Mouse (Mus musculus): ENCODE data around the gene Cd3e. TPM values are rescaled to one million over a fixed set of nuclear protein-coding genes. Genes with fewer than 3 reads are reported as not detected.
"Not testable (repeated sequence)": the region's sequence is repeated elsewhere in the genome, so short reads cannot be mapped to it uniquely, and the experiment has no call there.

Gene Cd3e
- total RNA-seq, 2 experiments from 2014 or later, result 2.0 to 2.4 TPM

DNA sequence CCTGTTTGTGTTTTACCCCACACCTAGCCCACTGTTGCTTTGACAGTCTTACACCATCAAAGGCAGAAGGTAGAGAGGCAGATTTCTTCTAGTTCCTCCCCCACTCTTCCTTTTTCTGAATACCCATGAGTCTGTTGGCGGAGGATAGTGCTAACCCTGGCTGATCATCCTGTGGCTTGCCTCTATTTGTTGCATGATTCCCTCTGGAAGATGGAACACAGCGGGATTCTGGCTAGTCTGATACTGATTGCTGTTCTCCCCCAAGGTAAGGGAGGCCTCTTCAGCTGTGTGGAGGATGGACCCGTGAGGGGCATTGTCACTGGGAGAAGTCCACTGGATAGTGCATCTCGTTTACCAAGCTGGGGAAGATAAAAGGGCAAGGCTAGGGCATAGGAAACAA is 27.8 kb downstream of the Cd3e start, which contains the start of gene Cd3d:
Gene Cd3d (plus strand): TSS at position 111 of the 400 bp plus-strand sequence.
- no peak for DNase-seq
- intact Hi-C loops (cut with DNase I), result no loop called here

DNA sequence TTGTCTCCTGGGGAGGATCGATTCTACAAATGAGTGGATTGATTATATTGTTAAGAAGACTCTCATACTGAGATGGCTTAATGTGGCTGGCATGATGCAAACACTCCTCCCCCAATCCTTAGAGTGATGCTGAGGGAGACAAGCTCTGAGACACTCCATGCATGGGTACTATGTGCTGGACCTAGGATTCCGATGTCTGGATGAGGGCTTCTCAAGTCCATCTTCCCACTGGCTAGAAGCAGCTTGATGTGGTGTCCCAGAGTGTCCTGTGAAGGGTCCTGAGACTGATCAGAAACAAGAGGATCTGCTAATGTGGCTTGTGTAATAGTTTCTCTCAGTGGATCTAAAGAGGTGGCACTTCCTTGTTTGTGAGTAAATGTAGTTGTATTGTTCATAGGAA is 28.3 kb downstream of the Cd3e start:
- DNase-seq, result no peak
- intact Hi-C loops (cut with DNase I), result no loop called here

DNA sequence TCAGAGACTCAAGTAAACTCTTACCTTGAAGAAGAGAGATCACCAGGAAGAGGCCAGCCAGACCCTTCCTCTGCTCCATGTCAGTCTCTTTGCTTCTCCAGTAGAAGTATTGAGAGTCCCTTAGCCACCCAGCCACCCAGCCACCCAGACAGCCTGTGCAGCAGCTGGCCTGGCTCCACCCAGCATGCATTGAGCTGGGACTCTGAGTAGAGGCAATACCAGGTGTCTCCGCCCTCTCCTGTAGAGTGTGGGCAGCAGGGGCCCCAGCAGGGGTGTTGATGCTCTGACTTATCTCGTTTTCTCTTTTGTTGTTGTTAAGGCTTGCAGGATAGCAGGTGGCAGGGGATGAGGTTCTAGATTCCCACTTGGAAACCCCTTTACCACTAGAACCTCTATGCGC is 29.2 kb downstream of the Cd3e start, which contains the start of gene Cd3g:
Gene Cd3g (minus strand): TSS at position 190 of the 400 bp plus-strand sequence.
- DNase-seq, result peak in 1 of 2 experiments; percentile 16
- intact Hi-C loops (cut with DNase I), result no loop called here

DNA sequence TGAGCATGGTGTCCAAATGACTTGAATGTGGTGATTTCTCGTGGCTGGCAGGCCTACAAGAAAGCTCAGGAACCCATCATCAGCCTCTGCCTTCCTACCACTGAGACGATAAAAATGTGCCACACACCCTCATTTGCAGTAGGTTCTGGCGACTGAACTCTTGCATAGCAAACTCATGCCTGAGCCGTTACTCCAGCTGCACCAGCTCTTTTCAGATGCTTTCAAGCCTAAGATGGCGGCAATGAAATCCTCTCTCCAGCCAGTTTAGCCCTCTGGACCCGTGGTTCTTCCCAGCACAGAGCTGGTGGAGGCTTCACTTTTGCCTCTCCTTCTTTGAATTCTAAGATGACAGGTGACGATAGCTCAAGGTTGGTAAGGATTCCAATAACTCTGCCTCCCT is 29.6 kb downstream of the Cd3e start:
- DNase-seq, result no peak
- intact Hi-C loops (cut with DNase I), result no loop called here

DNA sequence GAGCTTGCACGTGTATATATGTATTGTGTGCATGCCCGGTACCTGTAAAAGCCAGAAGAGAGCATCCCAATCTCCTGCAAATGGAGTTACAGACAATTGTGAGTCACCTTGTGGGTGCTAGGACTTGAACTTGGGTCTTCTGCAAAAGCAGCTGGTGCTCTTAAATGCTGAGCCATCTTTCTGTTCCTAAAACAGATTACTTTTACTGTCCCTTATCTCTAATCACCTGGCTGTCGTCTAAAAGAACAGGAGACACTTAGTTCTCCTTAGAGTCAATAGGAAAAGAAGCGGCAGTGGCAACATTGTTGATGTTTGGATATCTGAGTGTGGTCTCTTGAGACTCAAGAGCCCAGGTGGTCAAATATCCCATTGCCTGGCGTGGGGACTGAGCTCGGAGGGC is 31.6 kb downstream of the Cd3e start:
- intact Hi-C loops (cut with DNase I), result no loop called here
- no peak for DNase-seq

DNA sequence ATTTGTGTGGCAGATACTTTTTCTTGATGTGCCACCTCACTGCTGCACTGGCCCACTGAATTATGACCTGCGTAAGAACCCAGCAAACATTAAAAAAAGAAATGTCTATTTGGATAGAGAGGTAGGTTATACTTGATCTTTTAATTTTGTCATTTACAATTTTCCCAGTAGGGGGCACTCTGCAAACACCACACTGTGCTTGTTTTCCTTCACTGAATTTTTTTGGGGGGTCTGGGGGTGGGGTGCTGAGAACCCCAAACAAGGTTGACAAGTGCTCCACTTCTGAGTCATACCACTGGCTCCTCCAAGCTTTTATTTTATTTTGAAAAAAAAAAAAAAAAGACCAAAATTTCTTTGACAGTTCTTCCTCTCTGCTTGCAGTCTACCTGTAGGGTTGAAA is 40.0 kb downstream of the Cd3e start:
- intact Hi-C loops (cut with DNase I), result loop anchor here (5.0 kb wide), 1 partner anchor 197 kb away; no protein-coding TSS in a partner anchor
- DNase-seq, result no peak

DNA sequence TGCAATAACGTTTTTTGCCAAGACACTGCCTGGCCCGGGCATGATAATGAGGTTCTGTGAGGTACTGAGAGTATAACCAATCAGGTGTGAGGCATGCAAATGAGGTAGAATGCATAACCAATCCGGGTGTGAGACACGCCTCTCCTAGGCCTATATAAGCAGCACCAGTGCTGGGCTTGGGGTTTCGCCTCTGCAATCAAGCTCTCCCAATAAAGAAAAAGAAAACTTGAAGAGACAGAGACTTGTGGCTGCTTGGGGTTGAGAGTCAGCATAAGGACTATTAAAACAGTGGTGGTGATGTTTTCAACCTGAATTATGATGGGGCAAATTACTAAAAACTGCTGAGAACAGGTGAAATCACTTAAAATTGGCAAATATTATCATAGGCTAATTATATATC is 41.7 kb downstream of the Cd3e start:
- intact Hi-C loops (cut with DNase I), result loop anchor here (2.0 to 5.0 kb wide), 3 partner anchors 53 to 195 kb away; no protein-coding TSS in a partner anchor
- DNase-seq, result not testable (repeated sequence)

DNA sequence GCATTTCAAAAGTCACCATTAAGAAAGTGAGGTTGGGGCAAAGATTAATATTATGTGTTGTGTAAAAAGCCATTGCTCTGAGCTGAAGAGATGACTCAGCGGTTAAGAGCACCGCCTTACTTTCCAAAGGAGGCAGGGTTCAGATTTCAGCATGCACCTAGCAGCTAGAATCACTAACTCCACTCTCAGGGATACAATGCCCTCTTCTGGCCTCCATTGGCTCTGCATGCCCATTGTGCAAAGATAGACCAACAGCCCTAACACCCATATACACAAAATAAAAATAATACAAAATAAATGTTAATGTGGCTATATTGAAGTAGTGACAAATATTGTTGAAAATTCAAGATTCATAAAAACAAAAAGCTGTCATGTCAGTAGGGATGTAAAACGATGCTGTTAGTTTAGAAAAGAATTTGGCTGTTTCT is 42.6 kb downstream of the Cd3e start:
- intact Hi-C loops (cut with DNase I), result loop anchor here (2.0 to 5.0 kb wide), 3 partner anchors 52 to 195 kb away; no protein-coding TSS in a partner anchor
- peak; percentile 84 to 87 for DNase-seq

DNA sequence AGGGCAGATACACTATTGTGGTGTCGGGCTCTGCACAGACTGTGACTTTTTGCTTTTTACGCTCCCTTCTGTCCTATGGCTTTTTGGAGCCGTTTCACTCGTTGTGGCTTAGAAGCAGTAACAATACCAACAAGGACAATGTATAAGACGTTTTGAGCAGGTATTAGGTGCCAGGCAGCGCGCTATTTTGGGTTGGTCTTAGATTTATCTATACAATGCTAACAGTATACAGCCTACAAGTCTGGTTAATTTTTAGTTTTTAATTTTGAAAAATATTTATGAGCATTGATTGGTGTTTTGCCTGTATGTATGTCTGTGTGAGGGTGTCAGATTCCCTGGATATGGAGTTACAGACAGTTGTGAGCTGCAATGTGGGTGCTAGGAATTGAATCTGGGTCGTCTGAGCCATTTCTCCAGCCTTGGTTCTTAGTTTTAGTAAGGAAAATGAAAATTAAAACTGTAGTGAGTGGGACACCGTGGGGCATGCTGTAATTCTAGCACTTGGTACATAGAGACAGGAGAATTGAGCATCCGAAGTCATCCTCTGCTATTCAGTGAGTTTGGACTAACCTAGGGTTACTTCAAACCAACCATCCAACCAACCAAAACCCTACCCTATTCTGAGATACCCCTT is 43.5 kb downstream of the Cd3e start:
- intact Hi-C loops (cut with DNase I), result loop anchor here (2.0 to 5.0 kb wide), 3 partner anchors 51 to 194 kb away; no protein-coding TSS in a partner anchor
- no peak for DNase-seq

DNA sequence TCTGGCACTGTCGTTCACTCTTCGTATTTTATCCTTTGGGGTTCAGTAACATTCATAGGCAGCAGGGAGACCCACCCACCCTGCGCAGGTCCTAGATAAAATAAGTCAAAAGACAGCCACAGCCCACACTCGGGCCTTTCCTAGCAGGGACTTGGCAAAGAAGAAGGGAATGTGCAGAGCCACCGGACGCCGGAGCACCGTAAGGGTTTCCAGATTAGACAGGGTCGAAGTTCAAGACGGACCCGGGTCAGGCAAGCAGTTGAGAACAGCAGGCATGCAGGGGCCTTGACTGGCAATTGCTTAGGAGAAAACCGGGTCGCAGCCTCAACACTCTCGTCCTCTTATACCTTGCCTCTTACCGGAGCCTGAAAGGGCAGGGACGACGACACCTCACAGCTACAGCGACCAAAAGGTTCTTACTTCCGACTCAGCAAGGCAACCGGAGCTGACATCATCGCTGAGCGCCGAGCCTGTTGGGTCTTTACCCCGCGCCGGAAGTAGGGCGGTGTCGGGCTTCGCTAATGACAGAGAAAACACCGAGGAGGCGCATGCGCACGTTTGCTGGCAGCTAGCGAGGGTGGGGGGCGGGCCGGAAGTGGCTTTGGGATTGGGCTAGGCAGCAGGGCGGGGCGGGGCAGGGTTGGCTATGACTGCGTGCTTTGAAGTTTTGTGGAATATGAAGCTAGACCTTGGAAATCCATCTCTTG is 44.1 kb downstream of the Cd3e start, which contains the start of gene Ube4a:
Gene Ube4a (minus strand): TSS at position 475 of the 707 bp plus-strand sequence.
- intact Hi-C loops (cut with DNase I), result loop anchor here (5.0 kb wide), 1 partner anchor 193 kb away; no protein-coding TSS in a partner anchor
- peak; percentile 99 to 100 for DNase-seq

DNA sequence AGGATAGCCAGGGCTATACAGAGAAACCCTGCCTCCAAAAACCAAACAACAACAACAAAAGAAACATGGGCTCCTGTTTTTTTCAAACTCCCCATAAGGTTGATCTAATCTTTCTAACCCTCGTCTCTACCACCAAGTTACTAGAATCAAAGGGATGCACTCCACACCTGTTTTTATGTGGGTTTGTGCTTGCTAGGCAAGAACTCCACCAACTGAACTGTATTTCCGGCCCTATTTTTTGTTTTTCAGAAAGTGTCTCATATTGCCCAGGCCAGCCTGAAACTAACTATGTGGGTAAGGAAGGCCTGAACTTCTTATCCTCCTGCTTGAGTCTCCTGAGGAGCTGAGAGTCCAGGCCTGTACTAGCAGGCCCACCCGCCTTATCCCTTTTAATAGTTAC is 55.0 kb downstream of the Cd3e start:
- no peak for DNase-seq
- intact Hi-C loops (cut with DNase I), result no loop called here

Other genes starting within 250 kb of the Cd3e start
- 100 to 1,000 TPM; 103 to 114 TPM for gene Arcn1, start 241.8 kb downstream of the Cd3e start, total RNA-seq (2021)
- gene Ift46, start 241.7 kb downstream of the Cd3e start, total RNA-seq (2021), result 10 to 100 TPM; 42.6 to 50.5 TPM
- 1 to 10 TPM; 6.7 to 7.4 TPM for gene Tmem25, start 210.3 kb downstream of the Cd3e start, total RNA-seq (2021)
- 1 to 10 TPM; 1.1 to 1.5 TPM for gene Ttc36, start 206.6 kb downstream of the Cd3e start, total RNA-seq (2021)
- 10 to 100 TPM; 25.0 to 30.3 TPM for gene Kmt2a, start 128.3 kb downstream of the Cd3e start, total RNA-seq (2021)
- 1,000 to 10,000 TPM; 1,370 to 1,379 TPM for gene Atp5l, start 88.9 kb downstream of the Cd3e start, total RNA-seq (2021)
- 10 to 100 TPM; 41.1 to 45.1 TPM for gene Ube4a, start 44.0 kb downstream of the Cd3e start, total RNA-seq (2021)
- 1 to 10 TPM; 1.2 to 1.3 TPM for gene Cd3g, start 29.2 kb downstream of the Cd3e start, total RNA-seq (2021)
- gene Cd3d, start 27.8 kb downstream of the Cd3e start, total RNA-seq (2021), result 1 to 10 TPM in 1 of 2 experiments, under 1 TPM in 1; 0.77 to 1.5 TPM
- 1 to 10 TPM; 1.6 to 2.2 TPM for gene Mpzl2, start 30.2 kb upstream of the Cd3e start, total RNA-seq (2021)
- gene Mpzl3, start 45.6 kb upstream of the Cd3e start, total RNA-seq (2021), result 1 to 10 TPM in 1 of 2 experiments, under 1 TPM in 1; 0.82 to 2.1 TPM
- under 1 TPM; 0.19 to 0.30 TPM for gene Jaml, start 69.6 kb upstream of the Cd3e start, total RNA-seq (2021)
- 1 to 10 TPM in 1 of 2 experiments, under 1 TPM in 1; 0.79 to 1.1 TPM for gene Scn2b, start 108.2 kb upstream of the Cd3e start, total RNA-seq (2021)
- under 1 TPM; 0.20 to 0.22 TPM for gene Scn4b, start 128.8 kb upstream of the Cd3e start, total RNA-seq (2021)
- gene BC049352, start 172.4 kb upstream of the Cd3e start, total RNA-seq (2021), result not detected
- not detected for gene Tmprss4, start 194.5 kb upstream of the Cd3e start, total RNA-seq (2021)

All from heart, postnatal 10 days (tissue).